Mouse (Mus musculus) layer of hippocampus, adult 2 months (tissue): ENCODE measurements around the gene Adam4. TPM values are rescaled to one million over a fixed set of nuclear protein-coding genes. Genes with fewer than 3 reads are reported as not detected.
"Not testable (repeated sequence)": the region's sequence is repeated elsewhere in the genome, so short reads cannot be mapped to it uniquely, and the experiment has no call there.

Source experiments
- DNase-seq, 2 experiments: peaks; one replicate each; pipeline ENCODE4 v3.0.0; 2022; ENCODE audit warnings: low spot score in 2 of 2
- H3K27ac ChIP-seq: fragments of 200-600 bp; 2 replicates; pipeline ENCODE4 v1.8.1; 2022
- H3K4me3 ChIP-seq: fragments of 200-600 bp; 2 replicates; pipeline ENCODE4 v1.8.1; 2022; ENCODE audit warnings: mild to moderate bottlenecking
- CTCF ChIP-seq: fragments of 200-600 bp; conservative IDR thresholded peaks from 2 replicates; pipeline ENCODE4 v1.8.1; 2022; ENCODE audit warnings: antibody characterized with exemption, mild to moderate bottlenecking, moderate library complexity
- long read RNA-seq, 2 experiments: library from polyadenylated mRNA; stranded (forward); transcript quantifications; one replicate each; pipeline ENCODE4 v2.0.0; 2021; ENCODE audit warnings: borderline mapping rate in 2 of 2
- total RNA-seq, 2 experiments: library from RNA; stranded (reverse); gene quantifications; 2 replicates each; pipeline ENCODE4 v1.2.3; 2021

The Adam4 gene
- 1 to 10 TPM; 2.2 to 3.4 TPM for total RNA-seq
- long read RNA-seq, experiment 1 = 0 reads
- long read RNA-seq, experiment 2 = 0 reads

DNA sequence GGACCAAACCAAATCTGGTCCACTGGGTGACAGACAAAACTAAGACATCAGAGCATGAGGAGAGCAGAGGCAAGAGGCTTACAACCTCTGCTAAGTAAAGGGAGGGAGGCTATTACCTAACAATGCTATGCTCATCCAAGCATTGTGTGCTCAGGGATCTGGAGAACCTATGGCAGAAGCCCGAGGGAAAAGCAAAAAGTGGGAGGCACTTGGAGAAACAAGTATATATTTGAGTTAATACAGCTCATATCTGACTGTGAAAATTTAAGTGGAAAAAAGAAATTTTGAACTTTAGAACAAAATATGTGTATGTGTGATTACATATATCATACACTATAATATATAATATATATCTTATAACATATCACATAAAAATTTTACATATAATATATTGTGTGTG is at the start of gene Adam4:
TSS of gene Adam4 (minus strand) at position 101 of the 400 bp plus-strand sequence.
- no peak for DNase-seq
- no peak within 1 kb of the TSS for H3K27ac ChIP-seq
- no peak within 1 kb of the TSS for H3K4me3 ChIP-seq
- TF ChIP-seq CTCF = no peak

DNA sequence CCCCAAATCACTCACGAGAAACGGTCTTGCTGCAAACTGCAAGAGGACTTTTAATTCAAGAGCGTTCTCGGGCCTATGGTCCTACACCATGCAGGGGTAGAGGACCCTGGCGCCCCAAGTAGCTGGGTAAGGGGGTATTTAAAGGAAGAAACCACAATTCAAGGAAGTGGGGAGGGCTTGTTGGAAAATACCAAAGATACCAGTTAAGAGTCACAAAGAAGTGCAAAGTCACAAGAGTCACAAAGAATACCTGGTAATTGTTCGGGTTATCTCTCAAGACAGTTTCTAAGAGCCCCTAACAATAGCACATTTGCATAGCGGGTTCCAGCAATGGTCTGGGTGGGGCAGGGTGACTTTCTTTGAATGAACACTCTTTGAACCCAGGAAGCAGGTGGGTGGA is 37.3 kb upstream of the Adam4 start:
- DNase-seq, H3K27ac ChIP-seq, H3K4me3 ChIP-seq: not testable (repeated sequence)

DNA sequence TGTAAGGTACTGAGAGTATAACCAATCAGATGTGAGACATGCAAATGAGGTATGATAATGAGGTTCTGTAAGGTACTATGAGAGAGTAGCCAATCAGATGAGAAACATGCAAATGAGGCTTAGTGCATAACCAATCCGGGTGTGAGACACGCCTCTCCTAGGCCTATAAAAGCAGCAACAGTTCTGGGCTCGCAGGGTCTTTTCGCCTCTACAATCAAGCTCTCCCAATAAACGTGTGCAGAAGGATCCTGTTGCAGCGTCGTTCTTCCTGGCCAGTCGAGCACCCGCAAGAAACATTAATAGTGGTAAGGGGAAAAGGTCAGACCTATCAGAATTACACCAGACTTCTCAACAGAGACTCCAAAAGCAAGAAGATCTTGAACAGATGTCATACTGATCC is 17.2 kb upstream of the Adam4 start:
- H3K27ac ChIP-seq, DNase-seq, H3K4me3 ChIP-seq: not testable (repeated sequence)

DNA sequence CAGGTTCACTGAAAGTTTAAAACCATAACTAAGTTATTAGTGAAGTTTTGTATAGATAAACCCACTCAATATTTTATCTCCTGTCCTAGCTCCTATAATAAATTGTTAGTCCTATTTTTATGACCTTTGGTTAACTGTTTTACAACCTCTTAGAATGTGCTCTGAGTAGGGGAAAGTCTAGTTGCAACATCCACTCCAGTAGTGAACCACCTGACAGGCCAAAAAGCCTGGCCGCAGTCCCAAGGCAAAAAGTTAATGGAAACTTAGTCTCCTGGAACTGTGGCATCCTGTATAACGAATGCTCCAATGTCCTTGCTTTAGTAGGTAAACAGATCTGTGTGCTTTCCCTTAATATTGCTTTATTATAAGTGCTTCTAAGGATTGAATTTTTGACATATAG is 13.0 kb upstream of the Adam4 start:
- H3K27ac ChIP-seq, H3K4me3 ChIP-seq, DNase-seq: not testable (repeated sequence)

DNA sequence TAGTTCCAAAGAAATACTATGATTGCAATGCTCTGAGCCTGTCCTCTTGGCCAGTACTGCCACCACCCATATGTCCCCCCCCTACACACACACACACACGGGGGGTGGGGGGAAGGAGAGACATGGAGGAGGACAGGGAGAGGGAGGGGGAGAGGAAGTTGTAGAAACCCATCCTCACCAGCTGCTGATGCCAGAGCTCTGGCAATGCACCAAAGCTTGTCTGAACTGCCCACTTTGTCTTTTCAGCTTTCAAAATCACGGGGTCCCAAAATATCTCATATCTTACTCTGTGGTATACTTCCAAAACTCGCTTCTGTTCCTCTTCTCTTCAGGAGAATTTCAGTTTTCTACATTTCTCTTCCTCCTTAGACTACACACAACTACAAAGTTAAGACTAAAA is 8.5 kb downstream of the Adam4 start:
- no peak for DNase-seq
- Histone ChIP-seq H3K27ac (no peak overlapping the region), H3K4me3 (no peak overlapping the region)
- TF ChIP-seq CTCF = no peak

DNA sequence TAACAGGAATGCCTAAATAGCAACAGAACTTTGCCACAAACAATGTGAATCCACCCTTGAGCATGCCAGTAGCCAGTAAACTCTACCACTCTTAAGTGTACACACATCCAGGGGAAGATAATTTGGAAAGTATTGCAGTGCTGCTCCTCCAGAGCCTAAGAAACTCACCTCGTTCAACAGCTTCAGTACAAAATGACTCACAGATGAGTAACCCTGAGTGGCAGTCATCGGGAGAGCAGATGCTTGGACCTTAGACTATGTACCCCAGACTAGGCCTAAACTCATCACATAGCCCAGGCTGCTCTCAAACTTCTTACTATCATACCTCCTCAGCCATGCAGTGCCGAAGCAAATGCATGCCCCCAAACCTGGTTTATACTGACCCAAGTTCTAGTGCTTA is 12.8 kb downstream of the Adam4 start:
- DNase-seq = no peak
- TF ChIP-seq CTCF = no peak
- Histone ChIP-seq H3K27ac (no peak overlapping the region), H3K4me3 (no peak overlapping the region)

DNA sequence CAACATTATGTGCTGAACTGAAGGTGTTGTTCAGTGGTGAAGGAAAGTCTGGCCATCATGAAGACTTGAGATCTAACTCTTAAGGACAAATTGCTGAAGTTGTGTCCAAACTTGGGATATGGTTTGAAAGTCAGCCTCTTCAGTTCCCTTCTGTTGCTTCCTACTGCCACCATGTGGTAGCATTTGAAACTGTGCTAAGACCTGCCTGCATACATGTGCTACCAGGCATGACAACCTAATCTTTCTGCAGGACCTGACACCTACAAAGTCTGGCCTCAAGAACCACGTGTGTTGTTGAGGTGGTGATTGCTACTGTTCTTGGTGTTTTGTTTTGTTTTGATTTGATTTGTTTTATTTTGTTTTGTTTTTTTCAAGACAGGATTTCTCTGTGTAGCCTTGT is 19.6 kb downstream of the Adam4 start:
- peak; percentile 95 for TF ChIP-seq CTCF
- peak; percentile 67 to 78 for DNase-seq
- H3K4me3 ChIP-seq = no peak overlapping the region
- no peak overlapping the region for H3K27ac ChIP-seq

DNA sequence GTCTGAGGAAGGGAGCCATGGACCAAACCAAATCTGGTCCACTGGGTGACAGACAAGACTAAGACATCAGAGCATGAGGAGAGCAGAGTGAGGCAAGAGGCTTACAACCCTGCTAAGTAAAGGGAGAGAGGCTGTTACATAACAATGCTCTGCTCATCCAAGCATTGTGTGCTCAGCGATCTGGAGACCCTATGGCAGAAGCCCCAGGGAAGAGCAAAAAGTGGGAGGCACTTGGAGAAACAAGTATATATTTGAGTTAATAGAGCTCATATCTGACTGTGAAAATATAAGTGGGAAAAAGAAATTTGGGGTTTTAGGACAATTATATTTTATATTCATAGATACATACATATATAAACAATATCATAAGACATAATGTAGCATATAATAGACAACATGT is 42.4 kb downstream of the Adam4 start, which contains the start of gene Gm4787:
TSS of gene Gm4787 (minus strand) at position 101 of the 400 bp plus-strand sequence.
- not testable (repeated sequence) for H3K4me3 ChIP-seq, DNase-seq, H3K27ac ChIP-seq

Other genes with a start within 250 kb of the Adam4 start
- gene Slc8a3, start 88.8 kb downstream of the Adam4 start, total RNA-seq = 10 to 100 TPM in 1 of 2 experiments, 1 to 10 TPM in 1; 9.1 to 10.8 TPM
- gene Gm4787, start 42.5 kb downstream of the Adam4 start, total RNA-seq = 1 to 10 TPM; 2.2 to 2.3 TPM
- 10 to 100 TPM; 34.5 to 45.3 TPM for gene Cox16, start 63.2 kb upstream of the Adam4 start, total RNA-seq
- gene Gm20498, start 111.0 kb upstream of the Adam4 start, total RNA-seq = 10 to 100 TPM; 37.3 to 40.0 TPM
- gene Synj2bp, start 111.0 kb upstream of the Adam4 start, total RNA-seq = 10 to 100 TPM; 28.9 to 32.4 TPM
- under 1 TPM; 0.23 to 0.27 TPM for gene Adam21, start 146.5 kb upstream of the Adam4 start, total RNA-seq
- gene Med6, start 173.1 kb upstream of the Adam4 start, total RNA-seq = 10 to 100 TPM; 31.6 to 32.1 TPM
- gene Ttc9, start 209.3 kb upstream of the Adam4 start, total RNA-seq = 10 to 100 TPM; 37.3 to 38.0 TPM